23 mouse cellular contexts compared by ENCODE assay signal in the genomic region with DNA sequence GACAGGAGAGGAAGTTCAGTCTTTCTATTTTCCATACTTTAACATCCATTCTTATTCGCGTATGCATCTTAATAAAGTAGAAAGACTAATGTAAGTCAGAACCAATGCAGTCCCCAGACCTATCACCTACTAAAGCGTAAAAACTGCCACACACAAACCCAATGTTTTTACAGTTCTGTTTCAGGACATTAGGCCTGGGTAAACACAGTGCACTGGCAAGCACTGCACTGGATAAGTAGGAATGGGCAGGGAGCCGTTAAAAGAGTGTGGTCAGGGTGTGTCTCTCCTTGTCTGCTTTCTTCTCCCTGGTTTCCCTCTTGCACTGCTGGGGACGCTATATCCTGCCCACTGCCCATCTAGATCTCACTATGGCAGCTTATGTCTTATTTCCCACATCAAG. TPM values are rescaled to one million over a fixed set of nuclear protein-coding genes. Genes with fewer than 3 reads are reported as not detected.
A peak's percentile ranks its signal among the peaks of the same experiment; 100 is the strongest.
DNase-seq lines count a peak whose midpoint lies in the region; ATAC-seq and TF ChIP-seq lines count a peak whose summit lies in the region.
"Had no signal": no experiment of that assay in that cellular context is flagged by ENCODE, and none has a peak within 500 bp of the region (broad histone marks: within the 10 kb centered on the region; RNA-seq: fewer than 3 reads in every experiment).

No protein-coding gene starts in this region.

- no peak for TF ChIP-seq EP300 in liver, postnatal 0 days (IDR thresholded peaks at IDR 0.05; ENCODE audit: low read depth)

- no peaks in the 10 kb centered on the region for H3K36me3 ChIP-seq in liver, adult 2 months (ENCODE audit: control insufficient read depth, insufficient read depth, low read length)
- no peaks in the 10 kb centered on the region for H3K36me3 ChIP-seq in liver, postnatal 0 days (replicated peaks; ENCODE audit: insufficient read depth, low read length)
- no peaks in the 10 kb centered on the region for H3K36me3 ChIP-seq in lung, embryonic 16.5 days (ENCODE audit: control insufficient read depth, insufficient read depth, low read length)
- no peaks in the 10 kb centered on the region for H3K36me3 ChIP-seq in myocyte (ENCODE audit: control insufficient read depth, insufficient read depth)
- H3K36me3 ChIP-seq: embryonic facial prominence, embryonic 12.5 days; forebrain, embryonic 12.5 days; G1E; heart, embryonic 12.5 days; hindbrain, embryonic 10.5 days had no signal

- H3K4me3 ChIP-seq in liver, adult 2 months (ENCODE audit: insufficient read depth, low read depth, low read length): no peak overlapping the region
- no peak overlapping the region for H3K4me3 ChIP-seq in liver, postnatal 0 days (ENCODE audit: low read depth, low read length)
- H3K4me3 ChIP-seq in lung, embryonic 16.5 days (ENCODE audit: low read length): no peak overlapping the region
- no peak overlapping the region for H3K4me3 ChIP-seq in myocyte
- H3K4me3 ChIP-seq: embryonic facial prominence, embryonic 12.5 days; forebrain, embryonic 12.5 days; heart, embryonic 12.5 days; hindbrain, embryonic 10.5 days had no signal

- no peak for TF ChIP-seq CTCF in liver, adult 2 months (IDR thresholded peaks at IDR 0.05; ENCODE audit: low read depth, low read length)
- no peak for TF ChIP-seq CTCF in liver, postnatal 0 days (IDR thresholded peaks at IDR 0.05; ENCODE audit: low read depth)

- peak; percentile 71 for DNase-seq in liver, adult 2 months (ENCODE audit: extremely low read depth, low read depth, low spot score)
- no peak for DNase-seq in liver, postnatal 0 days
- no peak for DNase-seq in lung, postnatal 10 days
- no peak for DNase-seq in spleen, adult 12 weeks (ENCODE audit: low spot score)
- DNase-seq: adrenal gland, postnatal 10 days; B cell, adult 2 months; cerebellum, adult 11 months; cerebellum, adult 8-10 months; cerebellum, postnatal 14 days; embryo, embryonic 11 days; forebrain, postnatal 0 days; gastrocnemius, postnatal 25 days had no signal

- no peak overlapping the region for H3K9ac ChIP-seq in liver, adult 2 months (ENCODE audit: low read depth, low read length)
- H3K9ac ChIP-seq in liver, postnatal 0 days (replicated peaks): no peak overlapping the region
- no peak overlapping the region for H3K9ac ChIP-seq in lung, embryonic 16.5 days (ENCODE audit: low read length)
- H3K9ac ChIP-seq: embryonic facial prominence, embryonic 12.5 days; forebrain, embryonic 12.5 days; forebrain, postnatal 0 days; heart, embryonic 12.5 days had no signal

- no peak overlapping the region for H3K4me2 ChIP-seq in liver, postnatal 0 days (ENCODE audit: low read depth, low read length)
- H3K4me2 ChIP-seq in lung, embryonic 16.5 days (ENCODE audit: low read depth, low read length): no peak overlapping the region
- peak overlapping the region; percentile 40 for H3K4me2 ChIP-seq in myocyte (ENCODE audit: low read depth)
- H3K4me2 ChIP-seq: embryonic facial prominence, embryonic 12.5 days; forebrain, embryonic 12.5 days; heart, embryonic 12.5 days had no signal

- no peak for ATAC-seq in liver, postnatal 0 days
- ATAC-seq in lung, embryonic 16.5 days (ENCODE audit: low read depth): no peak
- ATAC-seq in inflammation-experienced regulatory T-cells, adult 6 months: no peak
- ATAC-seq: CD4-positive, CD25-positive, alpha-beta regulatory T cell, adult 4 months; forebrain, postnatal 0 days had no signal

- WGBS in liver, adult 2 months: 58% methylated on average over 5 of the region's 5 CpGs
- WGBS in liver, postnatal 0 days (ENCODE audit: insufficient replicate concordance): 75% methylated on average over 5 of the region's 5 CpGs
- WGBS in lung, embryonic 16.5 days: 66% methylated on average over 5 of the region's 5 CpGs

- H3K9me3 ChIP-seq in liver, postnatal 0 days (ENCODE audit: low read length): no peaks in the 10 kb centered on the region
- no peaks in the 10 kb centered on the region for H3K9me3 ChIP-seq in lung, embryonic 16.5 days (ENCODE audit: control insufficient read depth, low read length)
- H3K9me3 ChIP-seq: embryonic facial prominence, embryonic 12.5 days; forebrain, embryonic 12.5 days; heart, embryonic 12.5 days; hindbrain, embryonic 10.5 days had no signal

- no peaks in the 10 kb centered on the region for H3K27me3 ChIP-seq in liver, adult 2 months (ENCODE audit: control insufficient read depth, insufficient read depth, low read length)
- H3K27me3 ChIP-seq in liver, postnatal 0 days (ENCODE audit: insufficient read depth, low read length): 0 out of 2 replicates have a peak, but pooled peaks cover 2% of the 10 kb centered on the region
- no peaks in the 10 kb centered on the region for H3K27me3 ChIP-seq in lung, embryonic 16.5 days (ENCODE audit: control insufficient read depth, insufficient read depth, low read depth, low read length)
- H3K27me3 ChIP-seq in myocyte (ENCODE audit: control insufficient read depth, insufficient read depth, insufficient read length): no peaks in the 10 kb centered on the region
- H3K27me3 ChIP-seq: embryonic facial prominence, embryonic 12.5 days; forebrain, embryonic 12.5 days; heart, embryonic 12.5 days had no signal

- no peak overlapping the region for H3ac ChIP-seq in myocyte (ENCODE audit: control insufficient read depth, insufficient read length)

- no peak for TF ChIP-seq POLR2A in liver, adult 2 months (IDR thresholded peaks at IDR 0.05; ENCODE audit: extremely low read depth, insufficient read depth, low read length)
- TF ChIP-seq POLR2A in myocyte (IDR thresholded peaks at IDR 0.05; ENCODE audit: insufficient read length, low read depth): no peak

- H3K27ac ChIP-seq in liver, adult 2 months (replicated peaks; ENCODE audit: insufficient read depth, low read depth, low read length): 0 out of 2 replicates have a peak overlapping the region, but pooled peaks have one; percentile 51
- no peak overlapping the region for H3K27ac ChIP-seq in liver, postnatal 0 days (ENCODE audit: low read depth)
- peak overlapping the region; percentile 63 for H3K27ac ChIP-seq in lung, embryonic 16.5 days (ENCODE audit: low read length)
- H3K27ac ChIP-seq: embryonic facial prominence, embryonic 12.5 days; forebrain, embryonic 12.5 days; hindbrain, embryonic 10.5 days had no signal

- peaks cover 4% of the 10 kb centered on the region; the same call in 1 of the 2 replicates for H3K79me2 ChIP-seq in liver, adult 2 months (ENCODE audit: control insufficient read depth, insufficient read depth, low read length)
- H3K79me2 ChIP-seq in myocyte (ENCODE audit: control insufficient read depth, insufficient read depth): peaks cover 11% of the 10 kb centered on the region

- H3K4me1 ChIP-seq in liver, adult 2 months (ENCODE audit: control insufficient read depth, insufficient read depth, low read length): peaks cover 6% of the 10 kb centered on the region
- H3K4me1 ChIP-seq in liver, postnatal 0 days (ENCODE audit: insufficient read depth): no peaks in the 10 kb centered on the region
- H3K4me1 ChIP-seq in lung, embryonic 16.5 days (replicated peaks; ENCODE audit: control insufficient read depth, insufficient read depth, low read length): no peaks in the 10 kb centered on the region
- H3K4me1 ChIP-seq: heart, embryonic 12.5 days had no signal

TF ChIP-seq in myocyte, 11 proteins besides CTCF, POLR2A, EP300 and RAD21:
- no peak for TF ChIP-seq E2F4 (IDR thresholded peaks at IDR 0.05; ENCODE audit: insufficient read depth)
- TF ChIP-seq MYOD1 (IDR thresholded peaks at IDR 0.05; ENCODE audit: control insufficient read depth in 1 of 3, insufficient read length in 2 of 3, low read depth in 2 of 3): no peak
- no peak for TF ChIP-seq USF1 (IDR thresholded peaks at IDR 0.05; ENCODE audit: low read depth)
- TF ChIP-seq REST (IDR thresholded peaks at IDR 0.05; ENCODE audit: insufficient read depth, insufficient read length): no peak
- no peak for TF ChIP-seq SRF (IDR thresholded peaks at IDR 0.05; ENCODE audit: control insufficient read depth, insufficient read length, low read depth)
- no peak for TF ChIP-seq TCF3 (IDR thresholded peaks at IDR 0.05; ENCODE audit: insufficient read length, low read depth)
- TF ChIP-seq TCF12 (IDR thresholded peaks at IDR 0.05; ENCODE audit: insufficient read depth, poor library complexity, severe bottlenecking): no peak
- no peak for TF ChIP-seq MAX (IDR thresholded peaks at IDR 0.05; ENCODE audit: low read depth)
- TF ChIP-seq MYOG (IDR thresholded peaks at IDR 0.05; ENCODE audit: control insufficient read depth in 1 of 3, insufficient read depth in 1 of 3, insufficient read length in 2 of 3, low read depth in 2 of 3): no peak
- no peak for TF ChIP-seq POLR2AphosphoS2 (IDR thresholded peaks at IDR 0.05; ENCODE audit: insufficient read length, low read depth)
- TF ChIP-seq CEBPB (IDR thresholded peaks at IDR 0.05; ENCODE audit: insufficient read depth, poor library complexity, severe bottlenecking): no peak

RNA-seq across cellular contexts. Expression of a gene that starts 2.5 kb away (rescaled TPM):
- 43.5 and 43.8 TPM in 2 replicates for total RNA-seq in liver, adult 2 months (2014; rRNA removed)
- 15.0 and 15.3 TPM in 2 replicates for polyA plus RNA-seq in liver, adult 2 months (2012; rRNA removed)
- 14.2 and 19.7 TPM in 2 replicates for polyA plus RNA-seq in liver, postnatal 0 days (2015; fragmentation: Nextera tagmentation; extraction: Ambion mirVana)
- 22.0 and 23.9 TPM in 2 replicates for polyA plus RNA-seq in lung, embryonic 16.5 days (2015; fragmentation: Nextera tagmentation; extraction: Ambion mirVana)
- 15.9 TPM for polyA plus RNA-seq in myocyte (2012; fragmentation: generic; extraction: Trizol)
- not detected for polyA plus RNA-seq in inflammation-experienced regulatory T-cells, adult 6 months (2017; shearing (Covaris generic))
- total RNA-seq: common myeloid progenitor, adult 5-6 weeks; granulocyte monocyte progenitor cell, adult 5-6 weeks had no signal
- polyA plus RNA-seq: CD4-positive, CD25-positive, alpha-beta regulatory T cell, adult 4 months; G1E had no signal

Comparison
In these comparisons a context has a peak if more than half of its experiments do, and no peak if none do; other contexts are left out.
1. RNA of a gene that starts 2.5 kb away (polyA plus RNA-seq): 22.0 to 23.9 TPM in lung, embryonic 16.5 days, 14.2 to 19.7 TPM in liver, postnatal 0 days, 15.9 TPM in myocyte (single experiment) and 15.0 to 15.3 TPM in liver, adult 2 months; not detected in inflammation-experienced regulatory T-cells, adult 6 months; every median in the first group is over 10 times any median in the second.